Mouse (Mus musculus): ENCODE data around the gene Arhgap40. TPM values are rescaled to one million over a fixed set of nuclear protein-coding genes. Genes with fewer than 3 reads are reported as not detected.

Arhgap40 gene
- polyA plus RNA-seq, 1 experiment from 2014 or later, result not detected

GRCm38 (mm10) chr2:158555252-158555651, 42.7 kb downstream of the Arhgap40 start:
- peak overlapping the region; percentile 54 for H3K4me2 ChIP-seq
- H3K4me3 ChIP-seq, result no peak overlapping the region
- WGBS (ENCODE audit: insufficient replicate concordance), result 4% methylated on average over 7 of the region's 7 CpGs
- H3K36me3 ChIP-seq, result no peaks in the 10 kb centered on the region
- no peak for ATAC-seq
- peaks cover 3% of the 10 kb centered on the region; the same call in 1 of the 2 replicates for H3K9me3 ChIP-seq (replicated peaks)
- no peak overlapping the region for H3K9ac ChIP-seq
- H3K27me3 ChIP-seq (replicated peaks), result peaks cover 64% of the 10 kb centered on the region
- H3K27ac ChIP-seq, result no peak overlapping the region
- peaks cover 13% of the 10 kb centered on the region for H3K4me1 ChIP-seq

DNA sequence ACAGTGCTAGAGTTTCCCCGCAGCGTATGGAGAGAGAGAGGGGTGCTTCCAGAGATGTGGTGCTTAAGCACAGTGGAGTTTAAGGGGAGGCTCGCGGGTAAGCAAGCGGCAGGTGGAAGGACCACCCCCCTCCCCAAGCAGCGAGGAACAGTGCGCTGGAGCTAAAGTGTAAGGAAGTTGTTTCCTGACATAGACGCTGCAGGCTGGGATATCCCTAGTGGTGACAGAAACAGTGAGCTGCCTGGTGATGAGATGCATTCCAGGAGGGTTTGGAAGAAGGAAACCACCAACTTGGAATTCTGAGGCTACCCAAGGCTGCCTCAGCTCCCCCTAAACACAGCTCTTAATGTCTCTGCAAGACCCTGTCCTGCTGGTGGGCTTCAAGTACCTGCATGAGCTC, 43.2 kb downstream of the Arhgap40 start:
- ATAC-seq, result no peak
- peak overlapping the region; percentile 32 for H3K4me3 ChIP-seq

GRCm38 (mm10) chr2:158556225-158556624, 43.6 kb downstream of the Arhgap40 start:
- peaks cover 13% of the 10 kb centered on the region for H3K4me1 ChIP-seq
- H3K27me3 ChIP-seq (replicated peaks), result peaks cover 60% of the 10 kb centered on the region
- peak overlapping the region; percentile 32 for H3K4me3 ChIP-seq
- no peak overlapping the region for H3K9ac ChIP-seq
- H3K36me3 ChIP-seq, result no peaks in the 10 kb centered on the region
- WGBS (ENCODE audit: insufficient replicate concordance), result 1% methylated on average over 20 of the region's 20 CpGs
- H3K4me2 ChIP-seq, result peak overlapping the region; percentile 54
- 0 out of 2 replicates have a peak, but pooled peaks have one; percentile 16 for ATAC-seq
- H3K27ac ChIP-seq, result no peak overlapping the region
- H3K9me3 ChIP-seq (replicated peaks), result peaks cover 3% of the 10 kb centered on the region; the same call in 1 of the 2 replicates

More for the DNA sequence above, 43.2 kb downstream of the Arhgap40 start:
- WGBS (ENCODE audit: insufficient replicate concordance), result 6% methylated on average over 8 of the region's 8 CpGs
- Histone ChIP-seq H3K4me2 (peak overlapping the region; percentile 54), H3K27me3 (replicated peaks) (peaks cover 60% of the 10 kb centered on the region), H3K27ac (no peak overlapping the region), H3K9ac (no peak overlapping the region), H3K9me3 (replicated peaks) (peaks cover 3% of the 10 kb centered on the region; the same call in 1 of the 2 replicates), H3K4me1 (peaks cover 13% of the 10 kb centered on the region), H3K36me3 (no peaks in the 10 kb centered on the region)

DNA sequence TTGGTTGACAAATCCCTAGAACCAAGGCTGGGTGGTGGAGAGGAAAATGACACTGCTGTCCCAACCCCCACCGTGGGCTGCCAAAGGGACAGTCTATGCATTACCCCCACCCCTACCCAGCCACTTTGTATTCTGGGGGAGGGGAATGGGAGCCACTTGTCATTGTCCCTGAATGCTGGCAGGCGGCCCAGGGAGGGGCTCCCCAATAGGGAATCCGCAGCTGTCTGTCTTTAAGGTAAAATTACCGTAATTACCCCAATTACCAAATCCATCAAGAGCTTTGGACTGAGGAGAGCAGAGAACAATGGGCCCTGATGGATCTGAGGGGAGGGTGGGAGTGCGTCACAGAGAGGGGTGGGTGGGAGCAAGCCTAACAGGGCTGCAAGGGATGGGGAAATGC, 44.2 kb downstream of the Arhgap40 start:
- Histone ChIP-seq H3K4me3 (no peak overlapping the region), H3K4me2 (no peak overlapping the region), H3K9ac (no peak overlapping the region), H3K27ac (no peak overlapping the region), H3K9me3 (replicated peaks) (peaks cover 3% of the 10 kb centered on the region; the same call in 1 of the 2 replicates), H3K36me3 (no peaks in the 10 kb centered on the region), H3K4me1 (peaks cover 13% of the 10 kb centered on the region), H3K27me3 (replicated peaks) (peaks cover 57% of the 10 kb centered on the region)
- 12% methylated on average over 4 of the region's 5 CpGs for WGBS (ENCODE audit: insufficient replicate concordance)
- no peak for ATAC-seq

DNA sequence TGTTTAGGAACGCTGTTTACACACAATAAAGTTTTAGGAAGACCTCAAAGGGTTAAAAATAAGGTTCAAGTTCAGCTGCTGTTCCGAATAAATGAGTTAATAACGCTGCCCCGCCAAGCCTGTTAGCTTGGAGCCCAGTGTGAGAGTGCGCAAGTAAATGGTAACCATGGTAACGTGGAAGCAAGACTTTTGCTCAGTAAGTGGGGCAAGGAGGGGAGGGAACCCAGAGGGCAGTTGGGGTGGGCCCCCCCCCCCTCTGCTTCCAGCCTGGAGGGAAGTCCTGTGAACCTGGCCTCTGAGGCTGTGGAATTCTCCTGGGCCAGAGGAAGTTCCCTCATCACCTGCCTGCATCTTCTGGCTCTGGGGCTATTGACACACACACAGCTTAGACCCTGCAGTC, 47.3 kb downstream of the Arhgap40 start:
- Histone ChIP-seq H3K4me2 (no peak overlapping the region), H3K9me3 (replicated peaks) (peaks cover 3% of the 10 kb centered on the region; the same call in 1 of the 2 replicates), H3K36me3 (no peaks in the 10 kb centered on the region), H3K27ac (no peak overlapping the region), H3K27me3 (replicated peaks) (peaks cover 49% of the 10 kb centered on the region), H3K4me3 (no peak overlapping the region), H3K9ac (no peak overlapping the region), H3K4me1 (peaks cover 13% of the 10 kb centered on the region)
- no peak for ATAC-seq
- WGBS (ENCODE audit: insufficient replicate concordance), result 58% methylated on average over 6 of the region's 6 CpGs

- WGBS (ENCODE audit: insufficient replicate concordance), result 20% methylated on average over 9 of the region's 9 CpGs
- no peak overlapping the region for H3K9ac ChIP-seq
- ATAC-seq, result no peak
- H3K27ac ChIP-seq, result no peak overlapping the region
- H3K36me3 ChIP-seq, result no peaks in the 10 kb centered on the region
- H3K4me1 ChIP-seq, result peaks cover 7% of the 10 kb centered on the region
- H3K27me3 ChIP-seq (replicated peaks), result peaks cover 50% of the 10 kb centered on the region
- no peak overlapping the region for H3K4me3 ChIP-seq
- H3K9me3 ChIP-seq (replicated peaks), result peaks cover 3% of the 10 kb centered on the region; the same call in 1 of the 2 replicates
- no peak overlapping the region for H3K4me2 ChIP-seq
Measured at GRCm38 (mm10) chr2:158560801-158561200, 48.2 kb downstream of the Arhgap40 start.

DNA sequence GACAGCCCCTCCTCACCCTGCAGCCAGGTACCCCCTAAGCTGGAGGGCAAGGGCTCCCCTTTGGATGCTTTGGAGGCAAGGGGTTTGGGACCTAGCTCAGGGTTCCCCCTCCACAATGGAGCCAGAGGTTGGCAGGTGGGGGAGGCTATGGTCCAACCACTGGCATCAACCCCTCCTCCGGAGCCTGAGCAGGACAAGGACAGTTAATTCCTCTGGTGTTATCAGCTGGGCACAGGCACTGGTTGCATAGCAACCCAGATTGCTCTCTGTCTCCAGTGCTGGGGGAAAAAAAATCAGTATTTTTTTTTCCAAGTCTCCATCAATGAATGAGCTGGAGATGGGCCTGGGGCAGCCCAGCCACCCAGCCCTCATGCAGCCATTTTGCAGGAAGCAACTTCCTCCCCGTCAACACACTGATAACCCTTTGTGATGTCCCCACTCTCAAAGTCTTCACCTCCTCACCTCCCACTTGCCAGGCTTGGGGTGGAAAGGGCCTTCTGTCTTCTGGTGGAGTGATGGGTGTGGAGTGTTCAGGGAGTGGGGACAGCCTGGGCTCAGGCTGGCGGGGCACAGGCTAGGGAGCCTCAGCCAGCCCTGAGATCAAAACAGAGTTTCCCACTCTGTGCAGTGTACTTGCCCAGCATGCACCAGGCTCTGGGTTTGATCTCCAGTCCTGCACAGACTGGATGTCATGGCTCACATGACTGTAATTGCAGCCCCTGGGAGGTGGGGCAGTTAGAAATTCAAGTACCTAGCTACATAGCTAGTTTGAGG, 49.0 kb downstream of the Arhgap40 start:
- Histone ChIP-seq H3K4me1 (0 out of 2 replicates have a peak, but pooled peaks cover under 1% of the 10 kb centered on the region), H3K9me3 (replicated peaks) (peaks cover 3% of the 10 kb centered on the region; the same call in 1 of the 2 replicates), H3K4me2 (no peak overlapping the region), H3K27ac (no peak overlapping the region), H3K36me3 (no peaks in the 10 kb centered on the region), H3K4me3 (no peak overlapping the region), H3K27me3 (replicated peaks) (peaks cover 45% of the 10 kb centered on the region), H3K9ac (no peak overlapping the region)
- ATAC-seq, result no peak
- 21% methylated on average over 3 of the region's 3 CpGs for WGBS (ENCODE audit: insufficient replicate concordance)

GRCm38 (mm10) chr2:158570421-158571081, 58.0 kb downstream of the Arhgap40 start:
- H3K9ac ChIP-seq, result no peak overlapping the region
- no peaks in the 10 kb centered on the region for H3K9me3 ChIP-seq (replicated peaks)
- H3K4me3 ChIP-seq, result no peak overlapping the region
- no peak overlapping the region for H3K27ac ChIP-seq
- no peak overlapping the region for H3K4me2 ChIP-seq
- 27% methylated on average over 13 of the region's 13 CpGs for WGBS (ENCODE audit: insufficient replicate concordance)
- H3K27me3 ChIP-seq (replicated peaks), result peaks cover 33% of the 10 kb centered on the region
- ATAC-seq, result no peak
- H3K4me1 ChIP-seq, result no peaks in the 10 kb centered on the region
- no peaks in the 10 kb centered on the region for H3K36me3 ChIP-seq

GRCm38 (mm10) chr2:158579979-158580378, 67.4 kb downstream of the Arhgap40 start:
- no peak overlapping the region for H3K9ac ChIP-seq
- no peak overlapping the region for H3K4me3 ChIP-seq
- H3K4me1 ChIP-seq, result peaks cover 6% of the 10 kb centered on the region
- no peak overlapping the region for H3K27ac ChIP-seq
- no peak for ATAC-seq
- no peaks in the 10 kb centered on the region for H3K36me3 ChIP-seq
- 42% methylated on average over 4 of the region's 4 CpGs for WGBS (ENCODE audit: insufficient replicate concordance)
- no peak overlapping the region for H3K4me2 ChIP-seq
- H3K27me3 ChIP-seq (replicated peaks), result peaks cover 28% of the 10 kb centered on the region
- no peaks in the 10 kb centered on the region for H3K9me3 ChIP-seq (replicated peaks)

DNA sequence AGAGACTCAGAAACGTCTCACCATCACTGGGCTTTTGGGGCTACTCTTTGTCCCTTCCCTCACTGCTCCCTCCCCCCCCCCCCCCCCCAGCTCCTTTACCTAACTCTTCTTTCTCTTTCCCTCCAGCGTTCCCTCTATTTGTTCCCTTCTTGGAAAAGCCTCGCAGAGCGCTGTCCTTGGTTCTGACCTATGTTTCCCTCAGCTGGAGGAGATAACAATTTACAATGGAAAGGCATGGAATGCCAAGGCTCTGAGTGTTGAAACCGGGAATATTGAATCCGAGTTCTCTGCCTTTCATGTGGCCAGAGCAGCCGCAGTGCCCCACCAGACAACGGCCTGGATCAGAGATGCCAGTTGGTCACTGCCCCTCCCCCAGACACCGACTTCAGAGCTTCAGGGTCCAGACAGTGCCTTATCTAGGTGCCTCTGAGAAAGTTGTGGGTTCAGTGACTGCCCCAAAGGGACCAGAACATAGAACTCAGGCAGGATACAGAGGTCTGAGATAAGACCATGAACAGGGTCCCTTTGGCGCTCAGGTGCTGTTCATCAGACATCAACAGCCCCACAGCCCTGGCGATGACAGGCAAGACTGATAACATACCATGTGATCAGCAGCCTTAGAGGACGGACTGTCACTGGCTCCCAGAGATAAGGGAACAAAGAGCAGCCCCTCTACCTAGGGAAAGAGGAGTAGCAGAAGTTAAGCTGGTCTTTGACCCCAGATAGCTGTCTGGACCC, 72.2 kb downstream of the Arhgap40 start:
- H3K9ac ChIP-seq, result no peak overlapping the region
- no peaks in the 10 kb centered on the region for H3K9me3 ChIP-seq (replicated peaks)
- peak overlapping the region; percentile 38 for H3K4me2 ChIP-seq
- no peak overlapping the region for H3K4me3 ChIP-seq
- no peak overlapping the region for H3K27ac ChIP-seq
- ATAC-seq, result peak; percentile 90
- H3K27me3 ChIP-seq (replicated peaks), result peaks cover 36% of the 10 kb centered on the region
- WGBS (ENCODE audit: insufficient replicate concordance), result 4% methylated on average over 12 of the region's 12 CpGs
- peaks cover 11% of the 10 kb centered on the region for H3K4me1 ChIP-seq
- H3K36me3 ChIP-seq, result no peaks in the 10 kb centered on the region

DNA sequence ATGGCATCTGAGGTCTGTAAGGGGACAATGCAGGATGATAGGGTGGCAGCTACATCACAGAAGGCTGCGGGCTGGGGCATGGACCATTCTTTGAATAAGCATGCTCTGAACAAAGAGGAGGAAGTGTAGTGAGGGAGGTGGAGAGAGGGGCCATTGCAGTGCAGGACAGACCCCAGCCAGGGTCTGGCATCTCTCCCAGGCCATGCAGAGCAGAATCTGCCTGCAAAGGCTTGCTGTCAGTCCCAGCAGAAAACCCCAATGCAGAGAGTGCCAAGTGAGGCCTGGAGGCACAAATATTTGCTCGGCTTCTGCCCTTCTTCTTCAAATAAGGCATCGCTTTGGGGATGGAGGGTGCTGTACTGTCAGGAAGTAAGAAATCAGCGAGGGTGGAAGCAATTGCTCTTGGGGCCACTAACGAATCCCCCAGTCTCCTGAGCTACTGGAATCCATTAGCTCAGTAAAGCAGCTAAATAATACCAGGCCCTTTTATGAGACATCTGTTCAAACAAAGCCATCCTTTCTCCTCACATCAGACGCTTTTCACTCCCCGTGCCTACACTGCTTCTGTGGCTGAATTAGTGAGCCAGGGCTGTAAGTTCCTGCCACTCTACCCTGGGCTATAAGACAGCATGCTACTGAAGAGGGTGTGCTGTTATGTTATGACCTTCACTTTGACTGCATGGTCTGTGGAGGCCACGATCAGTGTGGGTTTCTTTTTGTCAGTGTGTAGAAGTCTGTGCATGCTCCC, 76.1 kb downstream of the Arhgap40 start:
- Histone ChIP-seq H3K4me1 (peaks cover 11% of the 10 kb centered on the region), H3K4me2 (no peak overlapping the region), H3K36me3 (no peaks in the 10 kb centered on the region), H3K27me3 (replicated peaks) (peaks cover 26% of the 10 kb centered on the region), H3K4me3 (no peak overlapping the region), H3K9me3 (replicated peaks) (no peaks in the 10 kb centered on the region), H3K9ac (no peak overlapping the region), H3K27ac (no peak overlapping the region)
- WGBS (ENCODE audit: insufficient replicate concordance), result 43% methylated on average over 8 of the region's 8 CpGs
- ATAC-seq, result no peak
